9 mouse cellular contexts compared by ENCODE assay signal in the genomic region with DNA sequence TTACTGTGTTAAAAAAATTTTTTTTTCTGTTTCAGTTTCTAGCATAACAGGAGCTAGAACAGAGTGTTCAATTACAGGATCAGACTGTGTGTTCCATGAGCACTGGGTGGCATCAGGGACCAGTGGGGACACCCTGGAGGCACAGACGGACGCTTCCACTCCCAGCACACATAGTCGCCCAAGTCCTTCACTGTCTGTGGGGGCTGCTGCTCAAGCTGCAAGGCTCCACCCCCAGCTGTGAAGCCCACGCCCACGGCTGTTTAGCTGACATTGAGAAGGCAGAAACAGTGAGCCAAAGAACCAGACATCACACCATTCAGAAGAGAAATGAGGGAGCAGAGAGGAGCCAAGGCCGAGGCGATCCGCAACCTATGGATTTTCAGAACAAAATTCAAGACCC. TPM values are rescaled to one million over a fixed set of nuclear protein-coding genes. Genes with fewer than 3 reads are reported as not detected.
"Had no signal": no experiment of that assay in that cellular context is flagged by ENCODE, and none has a peak within 500 bp of the region (broad histone marks: within the 10 kb centered on the region; RNA-seq: fewer than 3 reads in every experiment).

No protein-coding gene starts in this region.

- DNase-seq: kidney, adult 18-20 months; kidney, postnatal 10 days; kidney, postnatal 4 days; liver; liver, embryonic 13.5 days; liver, postnatal 0 days; lung, postnatal 36 days; thymus, postnatal 36 days had no signal

RNA-seq across cellular contexts. Expression of a gene that starts 3.3 kb away (rescaled TPM):
- total RNA-seq: megakaryocyte progenitor cell, adult 5-6 weeks had no signal
